Mouse (Mus musculus) kidney, embryonic 16.5 days (tissue): ENCODE results near the gene Ambra1. TPM values are rescaled to one million over a fixed set of nuclear protein-coding genes. Genes with fewer than 3 reads are reported as not detected.

ENCODE experiments used
- ATAC-seq: fragments of 200-750 bp; cut with Nextera tagmentation; 2 replicates; pipeline ENCODE4 v1.8.0; 2017; ENCODE audit warnings: moderate TSS enrichment; ENCODE audit not compliant: low FRiP score, low TSS enrichment
- H3K27ac ChIP-seq: fragments of 300-500 bp; sonication (generic); 2 replicates; pipeline ENCODE4 v1.5.1; 2014; ENCODE audit warnings: low read length
- H3K27me3 ChIP-seq: fragments of 300-500 bp; sonication (generic); 2 replicates; pipeline ENCODE4 v1.6.1; 2014; ENCODE audit warnings: low read length, control low read depth, mixed read lengths; ENCODE audit not compliant: insufficient read depth
- H3K36me3 ChIP-seq: fragments of 300-500 bp; sonication (generic); 2 replicates; pipeline ENCODE4 v1.6.1; 2014; ENCODE audit warnings: low read length, control low read depth, mixed read lengths; ENCODE audit not compliant: insufficient read depth
- H3K4me1 ChIP-seq: fragments of 300-500 bp; sonication (generic); 2 replicates; pipeline ENCODE4 v1.6.1; 2014; ENCODE audit warnings: low read length, control low read depth, mixed read lengths; ENCODE audit not compliant: insufficient read depth
- H3K4me2 ChIP-seq: fragments of 300-500 bp; sonication (generic); replicated peaks from 2 replicates; pipeline ENCODE4 v1.6.1; 2014; ENCODE audit warnings: low read depth, low read length
- H3K4me3 ChIP-seq: fragments of 300-500 bp; sonication (generic); 2 replicates; pipeline ENCODE4 v1.5.1; 2014; ENCODE audit warnings: mild to moderate bottlenecking, low read length
- H3K9ac ChIP-seq: fragments of 300-500 bp; sonication (generic); replicated peaks from 2 replicates; pipeline ENCODE4 v1.6.1; 2014; ENCODE audit warnings: low read length
- H3K9me3 ChIP-seq: fragments of 300-500 bp; sonication (generic); 2 replicates; pipeline ENCODE4 v1.6.1; 2016; ENCODE audit warnings: low read length, control low read depth
- WGBS: fragments of 180-500 bp; shearing (Covaris S2); extraction: QIAGEN DNeasy Blood & Tissue Kit; methylation state at CpG from one replicate; pipeline ENCODE4 v1.1.7; 2014; 5-methylcytosine and 5-hydroxymethylcytosine counted together
- polyA plus RNA-seq: library from polyadenylated mRNA; unstranded; fragments of >200 nt; fragmentation: Nextera tagmentation; extraction: Ambion mirVana; gene quantifications from 2 replicates; pipeline ENCODE4 v1.2.1, GENCODE M21; 2015

Gene Ambra1
- polyA plus RNA-seq, 1 experiment from 2014 or later = 20.7 TPM

- Histone ChIP-seq H3K9me3 (no peaks in the 10 kb centered on the region), H3K4me3 (no peak overlapping the region), H3K36me3 (peaks cover 8% of the 10 kb centered on the region; the same call in 1 of the 2 replicates), H3K27ac (no peak overlapping the region), H3K4me1 (no peaks in the 10 kb centered on the region), H3K4me2 (no peak overlapping the region), H3K9ac (no peak overlapping the region), H3K27me3 (no peaks in the 10 kb centered on the region)
- ATAC-seq = no peak
- 66% methylated on average over 7 of the region's 7 CpGs for WGBS
Measured at GRCm38 (mm10) chr2:91878387-91879180, 148.7 kb downstream of the Ambra1 start.

GRCm38 (mm10) chr2:91883961-91884360 is 154.0 kb downstream of the Ambra1 start:
- H3K27me3 ChIP-seq = no peaks in the 10 kb centered on the region
- peaks cover 14% of the 10 kb centered on the region for H3K36me3 ChIP-seq
- no peak overlapping the region for H3K4me3 ChIP-seq
- H3K4me1 ChIP-seq = no peaks in the 10 kb centered on the region
- H3K9ac ChIP-seq = no peak overlapping the region
- WGBS = 83% methylated on average over 4 of the region's 4 CpGs
- no peak overlapping the region for H3K4me2 ChIP-seq
- H3K9me3 ChIP-seq = no peaks in the 10 kb centered on the region
- ATAC-seq = no peak
- no peak overlapping the region for H3K27ac ChIP-seq

GRCm38 (mm10) chr2:91884616-91885015 is 154.7 kb downstream of the Ambra1 start:
- H3K9ac ChIP-seq = no peak overlapping the region
- no peak overlapping the region for H3K27ac ChIP-seq
- H3K4me2 ChIP-seq = no peak overlapping the region
- H3K9me3 ChIP-seq = no peaks in the 10 kb centered on the region
- H3K36me3 ChIP-seq = peaks cover 14% of the 10 kb centered on the region
- WGBS = 88% methylated on average over 4 of the region's 4 CpGs
- H3K27me3 ChIP-seq = no peaks in the 10 kb centered on the region
- no peak overlapping the region for H3K4me3 ChIP-seq
- ATAC-seq = no peak
- H3K4me1 ChIP-seq = no peaks in the 10 kb centered on the region

GRCm38 (mm10) chr2:91894716-91895115 is 164.8 kb downstream of the Ambra1 start:
- ATAC-seq = no peak
- no peaks in the 10 kb centered on the region for H3K9me3 ChIP-seq
- H3K27ac ChIP-seq = no peak overlapping the region
- H3K4me3 ChIP-seq = no peak overlapping the region
- 84% methylated on average over 3 of the region's 3 CpGs for WGBS
- no peaks in the 10 kb centered on the region for H3K4me1 ChIP-seq
- no peaks in the 10 kb centered on the region for H3K36me3 ChIP-seq
- no peak overlapping the region for H3K4me2 ChIP-seq
- H3K9ac ChIP-seq = no peak overlapping the region
- no peaks in the 10 kb centered on the region for H3K27me3 ChIP-seq

GRCm38 (mm10) chr2:91895401-91895800 is 165.5 kb downstream of the Ambra1 start:
- no peak overlapping the region for H3K27ac ChIP-seq
- 87% methylated on average over 3 of the region's 3 CpGs for WGBS
- H3K9me3 ChIP-seq = no peaks in the 10 kb centered on the region
- peaks cover 4% of the 10 kb centered on the region for H3K36me3 ChIP-seq
- no peaks in the 10 kb centered on the region for H3K4me1 ChIP-seq
- H3K4me2 ChIP-seq = no peak overlapping the region
- no peak overlapping the region for H3K4me3 ChIP-seq
- no peaks in the 10 kb centered on the region for H3K27me3 ChIP-seq
- no peak overlapping the region for H3K9ac ChIP-seq
- ATAC-seq = no peak

- ATAC-seq = no peak
- no peak overlapping the region for H3K9ac ChIP-seq
- H3K9me3 ChIP-seq = no peaks in the 10 kb centered on the region
- no peaks in the 10 kb centered on the region for H3K4me1 ChIP-seq
- no peaks in the 10 kb centered on the region for H3K27me3 ChIP-seq
- peaks cover 11% of the 10 kb centered on the region for H3K36me3 ChIP-seq
- H3K27ac ChIP-seq = no peak overlapping the region
- no peak overlapping the region for H3K4me2 ChIP-seq
- H3K4me3 ChIP-seq = no peak overlapping the region
Measured at GRCm38 (mm10) chr2:91897968-91898367, 168.0 kb downstream of the Ambra1 start.

- WGBS = 90% methylated on average over 3 of the region's 3 CpGs
- Histone ChIP-seq H3K36me3 (peaks cover 11% of the 10 kb centered on the region), H3K9me3 (no peaks in the 10 kb centered on the region), H3K27me3 (no peaks in the 10 kb centered on the region), H3K4me2 (no peak overlapping the region), H3K4me1 (no peaks in the 10 kb centered on the region), H3K9ac (no peak overlapping the region), H3K27ac (no peak overlapping the region), H3K4me3 (no peak overlapping the region)
- ATAC-seq = no peak
Measured at GRCm38 (mm10) chr2:91899141-91899540, 169.2 kb downstream of the Ambra1 start.

- Histone ChIP-seq H3K4me3 (no peak overlapping the region), H3K9me3 (no peaks in the 10 kb centered on the region), H3K9ac (no peak overlapping the region), H3K27ac (no peak overlapping the region), H3K4me2 (no peak overlapping the region), H3K27me3 (no peaks in the 10 kb centered on the region), H3K4me1 (no peaks in the 10 kb centered on the region), H3K36me3 (peaks cover 13% of the 10 kb centered on the region)
- no peak for ATAC-seq
- WGBS = 92% methylated on average over 8 of the region's 8 CpGs
Measured at GRCm38 (mm10) chr2:91900431-91900830, 170.5 kb downstream of the Ambra1 start.

GRCm38 (mm10) chr2:91902336-91902735 is 172.4 kb downstream of the Ambra1 start:
- 34% methylated on average over 5 of the region's 5 CpGs for WGBS
- H3K27ac ChIP-seq = no peak overlapping the region
- peaks cover 19% of the 10 kb centered on the region for H3K36me3 ChIP-seq

GRCm38 (mm10) chr2:91903171-91903925 is 173.4 kb downstream of the Ambra1 start:
- 91% methylated on average over 3 of the region's 3 CpGs for WGBS
- Histone ChIP-seq H3K4me1 (no peaks in the 10 kb centered on the region), H3K27me3 (no peaks in the 10 kb centered on the region), H3K4me3 (no peak overlapping the region), H3K36me3 (peaks cover 22% of the 10 kb centered on the region), H3K27ac (no peak overlapping the region), H3K9me3 (no peaks in the 10 kb centered on the region), H3K9ac (no peak overlapping the region), H3K4me2 (no peak overlapping the region)
- ATAC-seq = no peak

More at GRCm38 (mm10) chr2:91902336-91902735, 172.4 kb downstream of the Ambra1 start:
- Histone ChIP-seq H3K9me3 (no peaks in the 10 kb centered on the region), H3K4me1 (no peaks in the 10 kb centered on the region), H3K9ac (no peak overlapping the region), H3K4me2 (no peak overlapping the region), H3K27me3 (no peaks in the 10 kb centered on the region), H3K4me3 (no peak overlapping the region)
- ATAC-seq = no peak
